Mouse (Mus musculus) liver, embryonic 16.5 days (tissue): ENCODE results near the gene Bcl2l1. TPM values are rescaled to one million over a fixed set of nuclear protein-coding genes. Genes with fewer than 3 reads are reported as not detected.
A peak's percentile ranks its signal among the peaks of the same experiment; 100 is the strongest.

Experiments used
- ATAC-seq: fragments of 200-750 bp; cut with Nextera tagmentation; 2 replicates; pipeline ENCODE4 v1.8.0; 2017; ENCODE audit warnings: low read depth, mild to moderate bottlenecking, moderate number of reproducible peaks, moderate library complexity
- H3K27ac ChIP-seq: fragments of 300-500 bp; sonication (generic); 2 replicates; pipeline ENCODE4 v1.5.1; 2014; ENCODE audit warnings: mild to moderate bottlenecking, low read length
- H3K27me3 ChIP-seq: fragments of 300-500 bp; sonication (generic); 2 replicates; pipeline ENCODE4 v1.6.1; 2014; ENCODE audit warnings: low read depth, low read length, mixed read lengths; ENCODE audit not compliant: control insufficient read depth, insufficient read depth
- H3K36me3 ChIP-seq: fragments of 300-500 bp; sonication (generic); 2 replicates; pipeline ENCODE4 v1.6.1; 2014; ENCODE audit warnings: mild to moderate bottlenecking; ENCODE audit not compliant: control insufficient read depth, insufficient read depth
- H3K4me1 ChIP-seq: fragments of 300-500 bp; sonication (generic); 2 replicates; pipeline ENCODE4 v1.6.1; 2014; ENCODE audit warnings: low read depth, low read length, mixed read lengths; ENCODE audit not compliant: control insufficient read depth
- H3K4me2 ChIP-seq: fragments of 300-500 bp; sonication (generic); 2 replicates; pipeline ENCODE4 v1.6.1; 2014; ENCODE audit warnings: low read depth, low read length, mixed read lengths
- H3K4me3 ChIP-seq: fragments of 300-500 bp; sonication (generic); 2 replicates; pipeline ENCODE4 v1.5.1; 2014; ENCODE audit warnings: low read depth, mild to moderate bottlenecking, low read length
- H3K9ac ChIP-seq: fragments of 300-500 bp; sonication (generic); 2 replicates; pipeline ENCODE4 v1.6.1; 2014; ENCODE audit warnings: low read depth, low read length
- H3K9me3 ChIP-seq: fragments of 300-500 bp; sonication (generic); replicated peaks from 2 replicates; pipeline ENCODE4 v1.6.1; 2016; ENCODE audit warnings: low read length; ENCODE audit not compliant: control insufficient read depth
- WGBS: fragments of 180-500 bp; shearing (Covaris S2); extraction: QIAGEN DNeasy Blood & Tissue Kit; methylation state at CpG from one replicate; pipeline ENCODE4 v1.1.7; 2014; ENCODE audit not compliant: insufficient replicate concordance; 5-methylcytosine and 5-hydroxymethylcytosine counted together
- polyA plus RNA-seq: library from polyadenylated mRNA; unstranded; fragments of >200 nt; fragmentation: Nextera tagmentation; extraction: Ambion mirVana; gene quantifications from 2 replicates; pipeline ENCODE4 v1.2.1, GENCODE M21; 2015

Bcl2l1 gene
- polyA plus RNA-seq, 1 experiment from 2014 or later: 241 TPM

- Histone ChIP-seq H3K27me3 (peaks cover 4% of the 10 kb centered on the region), H3K4me1 (peaks cover 9% of the 10 kb centered on the region), H3K9me3 (no peaks in the 10 kb centered on the region), H3K4me3 (no peak overlapping the region), H3K27ac (no peak overlapping the region), H3K4me2 (no peak overlapping the region), H3K36me3 (peaks cover 12% of the 10 kb centered on the region), H3K9ac (no peak overlapping the region)
- ATAC-seq: no peak
- WGBS: 80% methylated on average over 3 of the region's 3 CpGs
Observed at GRCm38 (mm10) chr2:152776019-152776418, 55.5 kb downstream of the Bcl2l1 start.

- WGBS: 50% methylated on average over 4 of the region's 4 CpGs
- Histone ChIP-seq H3K4me2 (no peak overlapping the region), H3K4me1 (peaks cover 7% of the 10 kb centered on the region), H3K27me3 (peaks cover 4% of the 10 kb centered on the region), H3K9me3 (no peaks in the 10 kb centered on the region), H3K9ac (no peak overlapping the region), H3K4me3 (no peak overlapping the region), H3K36me3 (peaks cover 5% of the 10 kb centered on the region), H3K27ac (no peak overlapping the region)
- ATAC-seq: no peak
Observed at GRCm38 (mm10) chr2:152775357-152775756, 56.2 kb downstream of the Bcl2l1 start.

DNA sequence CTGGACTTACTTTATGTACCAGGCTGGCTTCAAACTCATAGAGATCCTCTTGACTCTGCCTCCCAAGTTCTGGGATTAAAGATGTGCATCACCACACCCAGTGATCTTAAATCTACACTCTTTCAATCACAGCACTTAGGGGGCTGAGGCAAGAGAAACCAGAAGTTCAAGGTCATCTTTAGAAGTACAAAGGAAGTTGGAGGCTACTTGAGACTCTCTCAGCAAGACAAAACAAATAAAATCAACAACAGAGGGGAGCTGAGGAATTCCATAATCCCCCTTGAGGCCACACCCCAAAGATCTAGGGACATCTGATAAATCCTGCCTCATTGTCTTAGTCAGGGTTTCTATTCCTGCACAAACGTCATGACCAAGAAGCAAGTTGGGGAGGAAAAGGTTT lies 59.3 kb downstream of the Bcl2l1 start:
- Histone ChIP-seq H3K9ac (no peak overlapping the region), H3K9me3 (no peaks in the 10 kb centered on the region), H3K4me1 (peaks cover 36% of the 10 kb centered on the region), H3K4me3 (no peak overlapping the region), H3K27ac (no peak overlapping the region), H3K27me3 (peaks cover 4% of the 10 kb centered on the region), H3K36me3 (no peaks in the 10 kb centered on the region), H3K4me2 (no peak overlapping the region)
- ATAC-seq: no peak
- 10% methylated on average over 1 of the region's 1 CpGs for WGBS

- no peaks in the 10 kb centered on the region for H3K36me3 ChIP-seq
- 46% methylated on average over 9 of the region's 9 CpGs for WGBS
- H3K27me3 ChIP-seq: peaks cover 4% of the 10 kb centered on the region
- H3K9me3 ChIP-seq: no peaks in the 10 kb centered on the region
- no peak for ATAC-seq
- no peak overlapping the region for H3K4me2 ChIP-seq
- H3K27ac ChIP-seq: no peak overlapping the region
- no peak overlapping the region for H3K9ac ChIP-seq
- H3K4me3 ChIP-seq: no peak overlapping the region
- peaks cover 43% of the 10 kb centered on the region for H3K4me1 ChIP-seq
Observed at GRCm38 (mm10) chr2:152771571-152771970, 60.0 kb downstream of the Bcl2l1 start.

DNA sequence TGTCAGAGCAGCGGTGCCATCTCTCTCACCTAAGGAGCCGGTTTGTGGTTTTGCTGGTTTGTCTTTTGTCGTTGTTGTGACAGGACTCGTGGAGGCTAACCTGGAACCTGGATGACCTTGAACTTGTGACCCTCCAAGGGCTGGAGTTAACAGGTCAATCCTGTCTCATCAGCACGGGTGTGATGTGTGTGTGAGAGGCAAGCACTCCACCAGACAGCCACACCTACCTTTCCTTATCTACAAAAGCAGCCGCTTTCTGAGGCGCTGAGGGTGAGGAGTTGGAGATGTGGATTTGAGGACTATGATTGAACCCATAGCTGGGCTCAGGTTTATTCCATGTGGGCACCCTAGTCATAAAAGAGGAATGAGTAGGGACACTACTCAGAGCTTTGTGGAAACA lies 61.9 kb downstream of the Bcl2l1 start:
- Histone ChIP-seq H3K36me3 (no peaks in the 10 kb centered on the region), H3K9ac (no peak overlapping the region), H3K4me2 (peak overlapping the region; percentile 25; the same call in 1 of the 2 replicates), H3K4me3 (no peak overlapping the region), H3K27ac (no peak overlapping the region; the same call in 1 of the 2 replicates), H3K4me1 (peaks cover 49% of the 10 kb centered on the region), H3K9me3 (no peaks in the 10 kb centered on the region), H3K27me3 (peaks cover 8% of the 10 kb centered on the region)
- 40% methylated on average over 7 of the region's 7 CpGs for whole genome bisulfite sequencing
- peak; percentile 89 for ATAC-seq

- H3K27ac ChIP-seq: no peak overlapping the region
- H3K36me3 ChIP-seq: no peaks in the 10 kb centered on the region
- WGBS: 38% methylated on average over 12 of the region's 12 CpGs
- H3K4me2 ChIP-seq: peak overlapping the region; percentile 25; the same call in 1 of the 2 replicates
- no peaks in the 10 kb centered on the region for H3K9me3 ChIP-seq
- no peak overlapping the region for H3K4me3 ChIP-seq
- H3K9ac ChIP-seq: no peak overlapping the region; the same call in 1 of the 2 replicates
- peaks cover 10% of the 10 kb centered on the region for H3K27me3 ChIP-seq
- ATAC-seq: peak; percentile 62
- peaks cover 44% of the 10 kb centered on the region for H3K4me1 ChIP-seq
Observed at GRCm38 (mm10) chr2:152767618-152768271, 63.8 kb downstream of the Bcl2l1 start.

DNA sequence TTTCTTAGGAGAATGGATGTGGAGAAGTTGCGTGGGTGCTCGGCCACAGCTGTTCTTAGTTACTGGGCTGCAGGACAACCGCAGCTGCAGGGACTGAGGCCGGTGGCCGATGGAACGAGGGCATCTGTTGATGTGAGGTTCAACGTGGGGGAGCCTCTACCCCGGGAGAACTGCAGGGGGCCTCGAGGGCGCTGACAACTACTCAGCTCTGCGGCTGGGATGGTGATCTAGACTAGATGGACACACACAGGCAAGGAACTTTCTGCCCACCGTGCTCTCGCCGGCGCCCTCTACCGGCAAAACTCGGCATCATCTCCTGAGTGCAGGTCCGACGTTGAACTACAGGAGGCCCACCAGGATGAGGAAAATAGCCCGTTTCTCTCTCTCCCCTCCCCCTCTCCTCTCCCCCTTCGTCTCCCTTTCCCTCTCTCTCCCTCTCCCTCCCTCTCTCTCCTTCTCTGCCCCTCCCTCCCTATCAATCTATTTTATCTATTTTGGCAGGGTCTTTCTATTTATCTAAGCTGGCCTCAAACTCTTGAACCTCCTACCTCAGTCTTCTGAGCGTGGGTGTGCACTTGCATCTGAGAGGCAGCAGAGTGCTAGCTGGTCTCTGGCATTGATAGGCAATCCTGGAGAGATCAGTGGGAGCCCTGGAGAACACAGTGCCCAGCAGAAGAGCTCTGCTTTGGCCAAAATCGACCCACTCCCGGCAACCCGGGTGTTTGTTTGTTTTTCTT lies 65.0 kb downstream of the Bcl2l1 start:
- Histone ChIP-seq H3K36me3 (no peaks in the 10 kb centered on the region), H3K27me3 (peaks cover 6% of the 10 kb centered on the region), H3K4me1 (peaks cover 43% of the 10 kb centered on the region), H3K4me3 (no peak overlapping the region), H3K9me3 (no peaks in the 10 kb centered on the region), H3K4me2 (no peak overlapping the region), H3K27ac (no peak overlapping the region; the same call in 1 of the 2 replicates), H3K9ac (no peak overlapping the region)
- WGBS: 14% methylated on average over 25 of the region's 25 CpGs
- ATAC-seq: peak; percentile 26; the same call in 1 of the 2 replicates

DNA sequence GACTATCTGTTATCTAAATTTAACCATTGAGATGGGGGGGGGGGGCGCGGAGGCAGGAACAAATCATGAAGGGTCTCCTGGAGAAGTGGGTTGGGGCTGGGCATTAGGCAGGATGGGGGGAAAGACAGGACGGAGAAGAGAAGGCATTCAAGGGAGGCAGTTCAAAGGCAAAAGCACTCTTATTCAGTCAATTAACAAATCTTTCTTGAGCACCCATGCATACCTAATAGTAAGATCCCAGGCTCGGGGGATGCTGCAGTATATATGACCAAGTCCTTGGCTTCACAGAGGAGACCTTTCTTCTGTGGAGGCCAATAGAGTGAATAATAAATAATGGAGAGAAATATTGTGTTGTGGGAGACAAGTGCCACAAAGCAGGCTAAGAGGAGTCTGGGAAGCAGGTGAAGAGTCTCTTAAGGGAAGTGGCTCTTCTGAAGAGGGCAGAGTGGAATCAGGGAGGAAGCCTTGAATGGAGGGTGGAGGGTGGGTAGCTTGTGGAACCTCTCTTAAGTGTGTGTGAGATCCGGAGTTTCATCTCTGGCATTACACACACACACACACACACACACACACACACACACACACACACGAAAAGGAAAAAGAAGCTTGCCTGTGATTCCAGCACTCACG lies 66.4 kb downstream of the Bcl2l1 start:
- WGBS: 54% methylated on average over 7 of the region's 7 CpGs
- peaks cover 41% of the 10 kb centered on the region for H3K4me1 ChIP-seq

More for the DNA sequence above, 66.4 kb downstream of the Bcl2l1 start:
- Histone ChIP-seq H3K4me3 (no peak overlapping the region), H3K9ac (no peak overlapping the region), H3K27ac (no peak overlapping the region), H3K36me3 (no peaks in the 10 kb centered on the region), H3K4me2 (no peak overlapping the region), H3K9me3 (no peaks in the 10 kb centered on the region), H3K27me3 (peaks cover 6% of the 10 kb centered on the region; the same call in 1 of the 2 replicates)
- ATAC-seq: no peak
